Mouse (Mus musculus) spleen, adult 2 months (tissue): ENCODE results near the gene Ice1. TPM values are rescaled to one million over a fixed set of nuclear protein-coding genes. Genes with fewer than 3 reads are reported as not detected.

Source experiments
- DNase-seq, 2 experiments: peaks; one replicate each; pipeline versions ENCODE4 v3.0.0 to v3.0.0-alpha.2; 2012 to 2021; ENCODE audit warnings: low spot score in 2 of 2, low read depth in 1 of 2
- H3K27ac ChIP-seq: fragments of 200-500 bp; 2 replicates; pipeline ENCODE4 v1.5.1; 2012; ENCODE audit warnings: low read length, inconsistent platforms; ENCODE audit not compliant: insufficient read depth
- H3K27me3 ChIP-seq: fragments of 200-500 bp; 2 replicates; pipeline ENCODE4 v1.6.1; 2012; ENCODE audit warnings: mild to moderate bottlenecking, moderate library complexity, low read length, inconsistent platforms; ENCODE audit not compliant: control insufficient read depth, insufficient read depth
- H3K36me3 ChIP-seq: fragments of 200-500 bp; 2 replicates; pipeline ENCODE4 v1.6.1; 2012; ENCODE audit warnings: mild to moderate bottlenecking, low read length, inconsistent platforms; ENCODE audit not compliant: control insufficient read depth, insufficient read depth
- H3K4me1 ChIP-seq: fragments of 200-500 bp; 2 replicates; pipeline ENCODE4 v1.6.1; 2011; ENCODE audit warnings: inconsistent platforms; ENCODE audit not compliant: control insufficient read depth, insufficient read depth, insufficient read length
- H3K4me3 ChIP-seq: fragments of 200-500 bp; 2 replicates; pipeline ENCODE4 v1.5.1; 2011; ENCODE audit warnings: mild to moderate bottlenecking, inconsistent platforms; ENCODE audit not compliant: insufficient read depth, insufficient read length; ENCODE audit errors: extremely low read depth
- CTCF ChIP-seq: fragments of 200-500 bp; IDR thresholded peaks from 2 replicates; pipeline ENCODE4 v1.5.1; 2011; ENCODE audit warnings: mild to moderate bottlenecking, inconsistent platforms; ENCODE audit not compliant: insufficient read depth, insufficient read length, insufficient replicate concordance; ENCODE audit errors: extremely low read depth
- POLR2A ChIP-seq: fragments of 200-500 bp; IDR thresholded peaks from 2 replicates; pipeline ENCODE4 v1.6.1; 2011; ENCODE audit warnings: low read depth, low read length, inconsistent platforms
- WGBS: fragments of 180-500 bp; shearing (Covaris S2); methylation state at CpG from one replicate; pipeline ENCODE4 v1.1.7; 2018; 5-methylcytosine and 5-hydroxymethylcytosine counted together
- polyA plus RNA-seq: library from polyadenylated mRNA; depleted of rRNA; stranded (reverse); fragments of >200 nt; gene quantifications from 2 replicates; pipeline ENCODE4 v1.2.3, GENCODE M21; 2012

The Ice1 gene
- polyA plus RNA-seq, 1 experiment, result 20.4 TPM

DNA sequence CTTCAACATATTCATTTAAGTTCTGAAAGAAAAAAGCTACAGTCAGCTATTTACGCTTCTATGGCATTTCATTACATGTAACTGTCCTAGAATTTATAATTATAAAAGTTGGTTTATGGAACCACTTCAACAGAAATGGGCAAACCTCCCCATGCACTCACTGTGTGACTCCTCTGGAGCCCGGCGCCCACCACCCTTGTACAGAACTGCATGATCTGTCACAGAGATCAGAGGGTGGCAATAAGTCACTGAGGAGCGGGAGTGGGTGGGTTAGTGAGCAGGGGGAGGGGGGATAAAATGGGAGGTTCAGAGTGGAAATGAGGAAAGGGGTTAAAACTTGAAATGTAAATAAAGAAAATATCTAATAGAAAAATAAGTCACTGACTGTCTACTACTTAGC lies 13.0 kb downstream of the Ice1 start:
- Histone ChIP-seq H3K27ac (no peak overlapping the region), H3K4me3 (no peak overlapping the region), H3K27me3 (no peaks in the 10 kb centered on the region), H3K4me1 (no peaks in the 10 kb centered on the region), H3K36me3 (peaks cover 5% of the 10 kb centered on the region)
- DNase-seq, result no peak
- WGBS, result 96% methylated on average over 4 of the region's 4 CpGs
- no peak for TF ChIP-seq POLR2A
- no peak for TF ChIP-seq CTCF

DNA sequence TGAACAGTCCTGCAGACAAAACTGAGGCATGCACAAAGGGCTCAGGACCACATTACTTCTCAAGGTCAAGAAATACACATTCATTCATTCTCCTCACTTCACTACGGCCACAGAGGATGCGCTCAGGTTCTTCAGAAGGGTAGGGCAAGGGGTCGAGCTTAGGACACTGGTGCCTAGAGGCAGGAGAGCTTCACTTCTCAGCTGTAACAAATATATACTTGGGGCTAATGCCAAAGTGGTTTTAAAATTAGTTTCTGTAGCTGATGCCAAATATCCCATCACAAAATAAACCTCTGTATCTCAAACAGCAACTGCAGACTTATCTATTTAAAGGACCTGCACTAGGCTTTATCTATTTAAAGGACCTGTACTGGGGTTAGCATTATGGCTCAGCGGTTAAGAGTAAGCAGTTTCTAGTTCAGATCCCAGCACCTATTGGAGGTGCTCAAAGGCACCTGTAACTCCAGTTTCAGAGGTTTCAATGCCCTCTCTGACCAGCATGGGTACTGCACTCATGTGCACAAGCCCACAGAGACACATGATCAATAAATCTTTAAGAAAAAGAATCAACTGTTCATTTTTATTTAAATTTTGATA lies 14.9 kb downstream of the Ice1 start:
- H3K4me1 ChIP-seq, result no peaks in the 10 kb centered on the region; the same call in 1 of the 2 replicates
- no peaks in the 10 kb centered on the region for H3K27me3 ChIP-seq
- H3K27ac ChIP-seq, result no peak overlapping the region
- no peak for DNase-seq
- peaks cover 11% of the 10 kb centered on the region for H3K36me3 ChIP-seq
- WGBS, result 90% methylated on average over 4 of the region's 4 CpGs
- H3K4me3 ChIP-seq, result no peak overlapping the region
- no peak for TF ChIP-seq POLR2A
- no peak for TF ChIP-seq CTCF

GRCm38 (mm10) chr13:70621509-70621908 lies 15.9 kb downstream of the Ice1 start:
- whole genome bisulfite sequencing, result 96% methylated on average over 9 of the region's 9 CpGs
- H3K4me1 ChIP-seq, result no peaks in the 10 kb centered on the region; the same call in 1 of the 2 replicates
- H3K36me3 ChIP-seq, result peaks cover 11% of the 10 kb centered on the region
- no peak overlapping the region for H3K4me3 ChIP-seq
- no peak overlapping the region for H3K27ac ChIP-seq
- H3K27me3 ChIP-seq, result no peaks in the 10 kb centered on the region
- no peak for TF ChIP-seq CTCF
- no peak for DNase-seq

- H3K36me3 ChIP-seq, result peaks cover 38% of the 10 kb centered on the region
- H3K27ac ChIP-seq, result no peak overlapping the region
- no peaks in the 10 kb centered on the region for H3K4me1 ChIP-seq
- no peak for DNase-seq
- no peak for TF ChIP-seq POLR2A
- TF ChIP-seq CTCF, result no peak
- 49% methylated on average over 2 of the region's 2 CpGs for WGBS
- H3K4me3 ChIP-seq, result no peak overlapping the region
- no peaks in the 10 kb centered on the region for H3K27me3 ChIP-seq
Measured at GRCm38 (mm10) chr13:70612837-70613236, 24.6 kb downstream of the Ice1 start.

DNA sequence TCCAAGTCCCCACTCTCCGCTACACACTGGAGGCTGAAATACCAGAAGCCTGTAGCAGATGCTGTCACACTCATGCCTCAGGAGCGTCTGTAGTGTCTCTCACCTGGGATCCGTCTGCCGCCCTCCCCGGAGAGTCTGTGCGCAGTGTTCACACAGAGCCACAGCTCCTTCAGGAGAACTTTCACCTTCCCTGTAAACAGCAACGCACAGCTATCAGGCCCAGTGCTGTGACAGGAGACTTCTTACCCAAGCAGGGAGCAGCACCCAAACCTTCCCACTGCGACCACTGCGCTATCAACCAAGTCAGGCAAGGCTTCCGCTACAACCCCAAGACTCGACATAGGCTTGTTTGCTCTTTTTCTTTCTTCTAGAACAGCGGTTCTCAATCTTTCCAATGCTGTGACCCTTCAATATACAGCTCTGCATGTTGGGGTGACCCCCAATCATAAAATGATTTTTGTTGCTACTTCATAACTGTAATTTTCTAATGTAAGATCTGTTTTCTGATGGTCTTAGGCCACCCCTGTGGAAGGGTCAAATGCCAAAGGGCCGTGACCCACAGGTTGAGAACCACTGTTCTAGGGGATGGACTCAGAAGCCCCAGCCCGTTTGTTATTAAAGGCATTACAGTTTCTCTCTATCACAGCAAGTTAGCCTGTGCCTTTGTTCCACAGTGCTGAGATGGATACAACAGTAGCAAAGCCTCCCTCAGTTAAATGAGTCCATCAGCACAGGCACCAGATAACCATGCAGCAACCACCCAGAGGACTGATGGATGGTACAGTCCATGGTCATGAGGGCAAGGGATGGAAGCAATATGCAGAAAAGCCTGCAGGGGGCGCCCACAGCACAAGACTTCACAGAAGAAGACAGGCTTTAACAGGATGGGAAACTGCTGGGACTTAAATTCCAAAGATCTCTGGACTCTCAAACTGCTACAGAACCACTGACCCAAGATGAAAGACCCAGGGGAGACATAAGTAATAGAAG lies 26.7 kb downstream of the Ice1 start:
- Histone ChIP-seq H3K27me3 (no peaks in the 10 kb centered on the region), H3K27ac (no peak overlapping the region), H3K4me3 (no peak overlapping the region), H3K4me1 (no peaks in the 10 kb centered on the region), H3K36me3 (peaks cover 47% of the 10 kb centered on the region)
- peak; percentile 62; the same call in 1 of the 2 replicates for TF ChIP-seq CTCF
- TF ChIP-seq POLR2A, result no peak
- whole genome bisulfite sequencing, result 89% methylated on average over 15 of the region's 15 CpGs
- peak; percentile 14 to 48 for DNase-seq

GRCm38 (mm10) chr13:70609632-70610031 lies 27.8 kb downstream of the Ice1 start:
- 90% methylated on average over 3 of the region's 3 CpGs for WGBS
- Histone ChIP-seq H3K4me3 (no peak overlapping the region), H3K27ac (no peak overlapping the region), H3K4me1 (no peaks in the 10 kb centered on the region), H3K36me3 (peaks cover 48% of the 10 kb centered on the region), H3K27me3 (no peaks in the 10 kb centered on the region)
- DNase-seq, result no peak
- TF ChIP-seq POLR2A (no peak), CTCF (no peak)

- DNase-seq, result no peak
- peaks cover 60% of the 10 kb centered on the region for H3K36me3 ChIP-seq
- no peak overlapping the region for H3K27ac ChIP-seq
- no peak overlapping the region for H3K4me3 ChIP-seq
- WGBS, result 95% methylated on average over 5 of the region's 5 CpGs
- H3K27me3 ChIP-seq, result no peaks in the 10 kb centered on the region
- TF ChIP-seq CTCF (no peak), POLR2A (no peak)
- H3K4me1 ChIP-seq, result no peaks in the 10 kb centered on the region
Measured at GRCm38 (mm10) chr13:70605366-70605765, 32.1 kb downstream of the Ice1 start.
